21 mouse cellular contexts compared by ENCODE assay signal in the genomic region with DNA sequence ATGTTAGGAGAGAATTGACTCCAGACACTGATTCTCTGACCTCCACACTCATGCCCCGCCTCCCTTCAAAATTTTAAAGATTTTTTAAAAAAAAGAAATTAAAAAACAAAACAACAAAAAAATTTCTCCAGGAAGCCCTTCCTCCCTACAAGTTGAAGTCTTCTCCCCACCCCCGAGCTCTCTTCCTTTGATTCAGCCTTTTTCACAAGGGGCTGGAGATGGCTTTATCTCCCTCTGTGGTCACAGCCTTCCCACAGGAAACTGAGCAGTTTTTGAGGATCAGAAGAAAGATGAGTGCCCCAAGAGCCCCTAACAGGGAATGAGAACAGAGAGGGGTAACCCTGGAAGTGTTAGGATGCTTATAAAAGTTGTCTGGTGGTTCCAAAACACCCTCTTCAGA. TPM values are rescaled to one million over a fixed set of nuclear protein-coding genes. Genes with fewer than 3 reads are reported as not detected.
A peak's percentile ranks its signal among the peaks of the same experiment; 100 is the strongest.
DNase-seq lines count a peak whose midpoint lies in the region; ATAC-seq and TF ChIP-seq lines count a peak whose summit lies in the region.
"Had no signal": no experiment of that assay in that cellular context is flagged by ENCODE, and none has a peak within 500 bp of the region (broad histone marks: within the 10 kb centered on the region; RNA-seq: fewer than 3 reads in every experiment).

No protein-coding gene starts in this region.

- ATAC-seq in heart, postnatal 0 days (ENCODE audit: insufficient read depth, low read depth), result no peak
- no peak for ATAC-seq in limb, embryonic 15.5 days (ENCODE audit: insufficient number of reproducible peaks, low FRiP score, low TSS enrichment, low read depth)
- no peak for ATAC-seq in stomach, embryonic 16.5 days (ENCODE audit: insufficient read depth, low FRiP score)
- no peak for ATAC-seq in stomach, postnatal 0 days (ENCODE audit: low FRiP score, low TSS enrichment)
- ATAC-seq: CD4-positive, CD25-positive, alpha-beta regulatory T cell, adult 4 months; forebrain, embryonic 13.5 days; Patski had no signal

- no peak overlapping the region for H3K9ac ChIP-seq in heart, postnatal 0 days (replicated peaks; ENCODE audit: low read depth, low read length)
- no peak overlapping the region for H3K9ac ChIP-seq in limb, embryonic 15.5 days
- no peak overlapping the region for H3K9ac ChIP-seq in stomach, embryonic 16.5 days (ENCODE audit: low read length)
- H3K9ac ChIP-seq in stomach, postnatal 0 days (ENCODE audit: low read length), result no peak overlapping the region
- H3K9ac ChIP-seq: forebrain, embryonic 13.5 days; hindbrain, embryonic 14.5 days; limb, embryonic 12.5 days; liver, embryonic 13.5 days; midbrain, embryonic 12.5 days; neural tube, embryonic 13.5 days had no signal

- no peak for TF ChIP-seq EP300 in heart, postnatal 0 days (IDR thresholded peaks at IDR 0.05; ENCODE audit: low read depth)
- no peak for TF ChIP-seq EP300 in stomach, postnatal 0 days (optimal IDR thresholded peaks at IDR 0.05)

- H3K27me3 ChIP-seq in heart, postnatal 0 days (ENCODE audit: control insufficient read depth, insufficient read depth, low read length), result no peaks in the 10 kb centered on the region
- H3K27me3 ChIP-seq in limb, embryonic 15.5 days, result no peaks in the 10 kb centered on the region
- H3K27me3 ChIP-seq in limb, embryonic 10.5 days (ENCODE audit: low read depth, poor library complexity, severe bottlenecking), result no peaks in the 10 kb centered on the region
- H3K27me3 ChIP-seq in stomach, embryonic 16.5 days (ENCODE audit: control insufficient read depth, insufficient read depth, low read length), result no peaks in the 10 kb centered on the region
- H3K27me3 ChIP-seq in stomach, postnatal 0 days (ENCODE audit: control insufficient read depth, insufficient read depth, low read length), result no peaks in the 10 kb centered on the region
- H3K27me3 ChIP-seq: forebrain, embryonic 13.5 days; limb, embryonic 12.5 days; midbrain, embryonic 12.5 days; neural tube, embryonic 13.5 days; Patski had no signal

- no peak for TF ChIP-seq CTCF in gastrocnemius, adult 2 months (IDR thresholded peaks at IDR 0.05)
- no peak for TF ChIP-seq CTCF in heart, postnatal 0 days (IDR thresholded peaks at IDR 0.05; ENCODE audit: low read depth)
- TF ChIP-seq CTCF in stomach, postnatal 0 days (IDR thresholded peaks at IDR 0.05; ENCODE audit: low read depth), result no peak

- intact Hi-C loops in gastrocnemius, adult 2 months (cut with DNase I), result no loop called here

- 71% methylated on average over 2 of the region's 2 CpGs for WGBS in heart, postnatal 0 days
- 76% methylated on average over 2 of the region's 2 CpGs for WGBS in limb, embryonic 15.5 days
- WGBS in limb, embryonic 10.5 days, result 83% methylated on average over 2 of the region's 2 CpGs
- WGBS in stomach, embryonic 16.5 days, result 77% methylated on average over 2 of the region's 2 CpGs
- WGBS in stomach, postnatal 0 days, result 70% methylated on average over 2 of the region's 2 CpGs

- no peak overlapping the region for H3K4me2 ChIP-seq in heart, postnatal 0 days (ENCODE audit: low read depth, low read length)
- H3K4me2 ChIP-seq in limb, embryonic 15.5 days, result no peak overlapping the region
- no peak overlapping the region for H3K4me2 ChIP-seq in stomach, embryonic 16.5 days (ENCODE audit: low read depth, low read length)
- no peak overlapping the region for H3K4me2 ChIP-seq in stomach, postnatal 0 days (replicated peaks; ENCODE audit: low read depth)
- H3K4me2 ChIP-seq: forebrain, embryonic 13.5 days; hindbrain, embryonic 14.5 days; limb, embryonic 12.5 days; liver, embryonic 13.5 days; midbrain, embryonic 12.5 days; neural tube, embryonic 13.5 days had no signal

- DNase-seq in gastrocnemius, adult 2 months, result no peak
- DNase-seq in gastrocnemius, adult 18-20 months (ENCODE audit: low spot score), result no peak
- no peak for DNase-seq in heart, postnatal 0 days (ENCODE audit: low spot score)
- DNase-seq in heart, postnatal 4 days, result no peak
- no peak for DNase-seq in limb, embryonic 10.5 days (ENCODE audit: low spot score)
- no peak for DNase-seq in stomach, postnatal 0 days (ENCODE audit: low spot score)
- DNase-seq: adrenal gland, adult 8-10 months; cerebellum, adult 9-11 months; liver, embryonic 13.5 days; thymus, postnatal 25 days had no signal

- no peak overlapping the region for H3K4me3 ChIP-seq in gastrocnemius, adult 2 months
- no peak overlapping the region for H3K4me3 ChIP-seq in heart, postnatal 0 days (ENCODE audit: low read depth, low read length)
- H3K4me3 ChIP-seq in limb, embryonic 15.5 days, result no peak overlapping the region
- no peak overlapping the region for H3K4me3 ChIP-seq in limb, embryonic 10.5 days
- H3K4me3 ChIP-seq in stomach, embryonic 16.5 days (replicated peaks; ENCODE audit: low read length), result no peak overlapping the region
- H3K4me3 ChIP-seq in stomach, postnatal 0 days (ENCODE audit: low read depth, low read length), result no peak overlapping the region
- H3K4me3 ChIP-seq: forebrain, embryonic 13.5 days; limb, embryonic 12.5 days; liver, embryonic 13.5 days; midbrain, embryonic 12.5 days; neural tube, embryonic 13.5 days had no signal

- H3K9me3 ChIP-seq in heart, postnatal 0 days (replicated peaks; ENCODE audit: control insufficient read depth, low read length), result no peaks in the 10 kb centered on the region
- H3K9me3 ChIP-seq in limb, embryonic 15.5 days, result no peaks in the 10 kb centered on the region
- no peaks in the 10 kb centered on the region for H3K9me3 ChIP-seq in limb, embryonic 10.5 days (replicated peaks)
- H3K9me3 ChIP-seq in stomach, embryonic 16.5 days (replicated peaks; ENCODE audit: control insufficient read depth, low read length), result no peaks in the 10 kb centered on the region
- H3K9me3 ChIP-seq in stomach, postnatal 0 days (ENCODE audit: control insufficient read depth, low read length), result no peaks in the 10 kb centered on the region
- H3K9me3 ChIP-seq: forebrain, embryonic 13.5 days; limb, embryonic 12.5 days; liver, embryonic 13.5 days; midbrain, embryonic 12.5 days; neural tube, embryonic 13.5 days had no signal

- no peaks in the 10 kb centered on the region for H3K4me1 ChIP-seq in heart, postnatal 0 days (ENCODE audit: control insufficient read depth, insufficient read depth)
- H3K4me1 ChIP-seq in limb, embryonic 15.5 days, result peaks cover 6% of the 10 kb centered on the region; the same call in 1 of the 2 replicates
- peaks cover 9% of the 10 kb centered on the region for H3K4me1 ChIP-seq in limb, embryonic 10.5 days
- H3K4me1 ChIP-seq in stomach, embryonic 16.5 days (ENCODE audit: control insufficient read depth, insufficient read depth, low read length), result 0 out of 2 replicates have a peak, but pooled peaks cover 4% of the 10 kb centered on the region
- H3K4me1 ChIP-seq in stomach, postnatal 0 days (replicated peaks; ENCODE audit: control insufficient read depth, insufficient read depth), result 0 out of 2 replicates have a peak, but pooled peaks cover 2% of the 10 kb centered on the region
- H3K4me1 ChIP-seq: forebrain, embryonic 13.5 days had no signal

- no peaks in the 10 kb centered on the region for H3K36me3 ChIP-seq in heart, postnatal 0 days (replicated peaks; ENCODE audit: control insufficient read depth, insufficient read depth, low read length)
- no peaks in the 10 kb centered on the region for H3K36me3 ChIP-seq in limb, embryonic 15.5 days
- H3K36me3 ChIP-seq in limb, embryonic 10.5 days, result no peaks in the 10 kb centered on the region
- no peaks in the 10 kb centered on the region for H3K36me3 ChIP-seq in stomach, embryonic 16.5 days (ENCODE audit: control insufficient read depth, insufficient read depth, low read length)
- no peaks in the 10 kb centered on the region for H3K36me3 ChIP-seq in stomach, postnatal 0 days (ENCODE audit: control insufficient read depth, insufficient read depth, low read length)
- H3K36me3 ChIP-seq: limb, embryonic 12.5 days; liver, embryonic 13.5 days; midbrain, embryonic 12.5 days; neural tube, embryonic 13.5 days had no signal

- peak overlapping the region; percentile 74 for H3K27ac ChIP-seq in gastrocnemius, adult 2 months
- peak overlapping the region; percentile 68 for H3K27ac ChIP-seq in heart, postnatal 0 days (ENCODE audit: low read depth)
- H3K27ac ChIP-seq in limb, embryonic 15.5 days, result 0 out of 2 replicates have a peak overlapping the region, but pooled peaks have one; percentile 54
- no peak overlapping the region for H3K27ac ChIP-seq in limb, embryonic 10.5 days
- H3K27ac ChIP-seq in stomach, embryonic 16.5 days (ENCODE audit: low read length), result peak overlapping the region; percentile 2
- H3K27ac ChIP-seq in stomach, postnatal 0 days (replicated peaks), result no peak overlapping the region
- H3K27ac ChIP-seq: forebrain, embryonic 13.5 days; hindbrain, embryonic 14.5 days; limb, embryonic 12.5 days; liver, embryonic 13.5 days; midbrain, embryonic 12.5 days; neural tube, embryonic 13.5 days had no signal

RNA-seq across cellular contexts. Expression of a gene that starts 5.8 kb away (rescaled TPM):
- total RNA-seq in gastrocnemius, adult 2 months (2021), result 10 to 100 TPM; 10.7 to 14.8 TPM
- total RNA-seq in gastrocnemius, adult 18-20 months (2021), result 10 to 100 TPM in 1 of 2 experiments, 1 to 10 TPM in 1; 9.6 to 12.5 TPM
- 36.8 and 53.6 TPM in 2 replicates for total RNA-seq in heart, postnatal 0 days (2014; rRNA removed; ENCODE audit: low replicate concordance)
- polyA plus RNA-seq in heart, postnatal 0 days (2015; fragmentation: Nextera tagmentation; extraction: Ambion mirVana), result 3.7 TPM in 2 replicates
- total RNA-seq in heart, postnatal 4 days (2021), result 10 to 100 TPM; 51.5 to 52.3 TPM
- 16.7 and 17.5 TPM in 2 replicates for polyA plus RNA-seq in limb, embryonic 15.5 days (2015; fragmentation: Nextera tagmentation; extraction: Ambion mirVana)
- polyA plus RNA-seq in limb, embryonic 10.5 days (2016; fragmentation: Nextera tagmentation; extraction: Ambion mirVana), result 23.8 and 32.1 TPM in 2 replicates
- 12.1 and 14.5 TPM in 2 replicates for polyA plus RNA-seq in stomach, embryonic 16.5 days (2015; fragmentation: Nextera tagmentation; extraction: Ambion mirVana)
- 3.9 and 4.0 TPM in 2 replicates for polyA plus RNA-seq in stomach, postnatal 0 days (2015; fragmentation: Nextera tagmentation; extraction: Ambion mirVana)

RNA-seq across cellular contexts. Expression of a gene that starts 16.9 kb away (rescaled TPM):
- under 1 TPM; 0.25 to 0.61 TPM for total RNA-seq in gastrocnemius, adult 2 months (2021)
- total RNA-seq in gastrocnemius, adult 18-20 months (2021), result under 1 TPM; 0.18 to 0.19 TPM
- 3.4 TPM in 1 of 2 replicates, not detected in the other for total RNA-seq in heart, postnatal 0 days (2014; rRNA removed; ENCODE audit: low replicate concordance)
- 0.12 and 0.18 TPM in 2 replicates for polyA plus RNA-seq in heart, postnatal 0 days (2015; fragmentation: Nextera tagmentation; extraction: Ambion mirVana)
- total RNA-seq in heart, postnatal 4 days (2021), result under 1 TPM; 0.38 TPM
- polyA plus RNA-seq in limb, embryonic 15.5 days (2015; fragmentation: Nextera tagmentation; extraction: Ambion mirVana), result 19.0 and 20.6 TPM in 2 replicates
- 0.11 TPM in 1 of 2 replicates, not detected in the other for polyA plus RNA-seq in limb, embryonic 10.5 days (2016; fragmentation: Nextera tagmentation; extraction: Ambion mirVana)
- 14.4 and 25.3 TPM in 2 replicates for polyA plus RNA-seq in stomach, embryonic 16.5 days (2015; fragmentation: Nextera tagmentation; extraction: Ambion mirVana)
- 45.6 and 48.8 TPM in 2 replicates for polyA plus RNA-seq in stomach, postnatal 0 days (2015; fragmentation: Nextera tagmentation; extraction: Ambion mirVana)
- polyA plus RNA-seq: embryonic facial prominence, embryonic 11.5 days; intestine, embryonic 14.5 days; limb, embryonic 12.5 days; liver, embryonic 13.5 days had no signal

Comparison
In these comparisons a context has a peak if more than half of its experiments do, and no peak if none do; other contexts are left out.
1. H3K27ac ChIP-seq: peak in gastrocnemius, adult 2 months (single experiment), heart, postnatal 0 days (single experiment), limb, embryonic 15.5 days (single experiment) and stomach, embryonic 16.5 days (single experiment); none in limb, embryonic 10.5 days (single experiment) and stomach, postnatal 0 days (single experiment).
2. RNA of a gene that starts 16.9 kb away (polyA plus RNA-seq): 45.6 to 48.8 TPM in stomach, postnatal 0 days, 19.0 to 20.6 TPM in limb, embryonic 15.5 days and 14.4 to 25.3 TPM in stomach, embryonic 16.5 days; 0.12 to 0.18 TPM in heart, postnatal 0 days and 0.11 TPM in limb, embryonic 10.5 days; every median in the first group is over 10 times any median in the second.